Mouse (Mus musculus) right cerebral cortex, adult 18-20 months (tissue): ENCODE data around the gene Usp49.
"Not testable (repeated sequence)": the region's sequence is repeated elsewhere in the genome, so short reads cannot be mapped to it uniquely, and the experiment has no call there.

ENCODE experiments used
- DNase-seq: peaks from one replicate; pipeline ENCODE4 v3.0.0; 2022; ENCODE audit warnings: mixed read lengths

The Usp49 gene

GRCm38 (mm10) chr17:47610849-47611660 lies 19.4 kb upstream of the Usp49 start, which contains the start of the genes Bysl, Med20 and Gm20517:
TSS of gene Bysl (minus strand) at chr17:47611492.
TSS of gene Med20 (plus strand) at chr17:47611582.
TSS of gene Gm20517 (plus strand) at chr17:47611589.
- peak; percentile 98 for DNase-seq

GRCm38 (mm10) chr17:47611661-47611982 lies 18.9 kb upstream of the Usp49 start:
- DNase-seq = no peak

GRCm38 (mm10) chr17:47614018-47614417 lies 16.5 kb upstream of the Usp49 start:
- DNase-seq = no peak

GRCm38 (mm10) chr17:47616119-47616518 lies 14.4 kb upstream of the Usp49 start:
- no peak for DNase-seq

GRCm38 (mm10) chr17:47616652-47617051 lies 13.8 kb upstream of the Usp49 start:
- DNase-seq = no peak

GRCm38 (mm10) chr17:47617605-47618307 lies 12.7 kb upstream of the Usp49 start:
- no peak for DNase-seq

- DNase-seq = no peak
These were observed 11.8 kb upstream of the Usp49 start for GRCm38 (mm10) chr17:47618556-47619311.

- DNase-seq = no peak
These were observed 7.5 kb upstream of the Usp49 start for GRCm38 (mm10) chr17:47622912-47623554.

GRCm38 (mm10) chr17:47624572-47624971 lies 5.9 kb upstream of the Usp49 start:
- DNase-seq = not testable (repeated sequence)

GRCm38 (mm10) chr17:47625088-47625487 lies 5.4 kb upstream of the Usp49 start:
- DNase-seq = no peak

- no peak for DNase-seq
These were observed 4.5 kb upstream of the Usp49 start for GRCm38 (mm10) chr17:47626031-47626430.

- no peak for DNase-seq
These were observed 2.7 kb upstream of the Usp49 start for GRCm38 (mm10) chr17:47627791-47628190.

- DNase-seq = peak; percentile 94
These were observed 1.4 kb upstream of the Usp49 start for GRCm38 (mm10) chr17:47628851-47629676.

GRCm38 (mm10) chr17:47629717-47630677 lies 493 bp upstream of the Usp49 start:
- DNase-seq = peak; percentile 29

GRCm38 (mm10) chr17:47632181-47632840 lies 1.8 kb downstream of the Usp49 start:
- no peak for DNase-seq

- DNase-seq = no peak
These were observed 3.7 kb downstream of the Usp49 start for GRCm38 (mm10) chr17:47633999-47634770.

- DNase-seq = no peak
These were observed 12.5 kb downstream of the Usp49 start for GRCm38 (mm10) chr17:47642992-47643391.

GRCm38 (mm10) chr17:47646683-47647082 lies 16.2 kb downstream of the Usp49 start:
- peak; percentile 10 for DNase-seq

GRCm38 (mm10) chr17:47648966-47649365 lies 18.5 kb downstream of the Usp49 start:
- no peak for DNase-seq
